Mouse (Mus musculus) forebrain, embryonic 15.5 days (tissue): Measurements from ENCODE around the gene Ddah1. TPM values are rescaled to one million over a fixed set of nuclear protein-coding genes. Genes with fewer than 3 reads are reported as not detected.

Source experiments
- ATAC-seq: fragments of 200-750 bp; cut with Nextera tagmentation; replicated peaks from 2 replicates; pipeline ENCODE4 v1.8.0; 2017; ENCODE audit warnings: mild to moderate bottlenecking, moderate TSS enrichment, moderate library complexity
- H3K27ac ChIP-seq: fragments of 300-500 bp; sonication (generic); replicated peaks from 2 replicates; pipeline ENCODE4 v1.5.1; 2015; ENCODE audit warnings: mild to moderate bottlenecking, inconsistent platforms
- H3K27me3 ChIP-seq: fragments of 300-500 bp; sonication (generic); 2 replicates; pipeline ENCODE4 v1.6.1; 2015; ENCODE audit warnings: inconsistent platforms
- H3K36me3 ChIP-seq: fragments of 300-500 bp; sonication (generic); 2 replicates; pipeline ENCODE4 v1.6.1; 2015; ENCODE audit warnings: mild to moderate bottlenecking, inconsistent platforms
- H3K4me1 ChIP-seq: fragments of 300-500 bp; sonication (generic); 2 replicates; pipeline ENCODE4 v1.6.1; 2015; ENCODE audit warnings: inconsistent platforms
- H3K4me2 ChIP-seq: fragments of 300-500 bp; sonication (generic); replicated peaks from 2 replicates; pipeline ENCODE4 v1.6.1; 2015; ENCODE audit warnings: mild to moderate bottlenecking, inconsistent platforms
- H3K4me3 ChIP-seq: fragments of 300-500 bp; sonication (generic); 2 replicates; pipeline ENCODE4 v1.5.1; 2015; ENCODE audit warnings: mild to moderate bottlenecking, inconsistent platforms
- H3K9ac ChIP-seq: fragments of 300-500 bp; sonication (generic); replicated peaks from 2 replicates; pipeline ENCODE4 v1.6.1; 2015; ENCODE audit warnings: mild to moderate bottlenecking, inconsistent platforms
- H3K9me3 ChIP-seq: fragments of 300-500 bp; sonication (generic); 2 replicates; pipeline ENCODE4 v1.6.1; 2016; ENCODE audit warnings: inconsistent platforms
- whole genome bisulfite sequencing: fragments of 180-500 bp; shearing (Covaris S2); methylation state at CpG from one replicate; pipeline ENCODE4 v1.1.7; 2015; ENCODE audit warnings: mixed read lengths; 5-methylcytosine and 5-hydroxymethylcytosine counted together
- polyA plus RNA-seq: library from polyadenylated mRNA; unstranded; fragments of >200 nt; fragmentation: Nextera tagmentation; extraction: Ambion mirVana; gene quantifications from 2 replicates; pipeline ENCODE4 v1.2.1, GENCODE M21; 2015

Ddah1 gene
- polyA plus RNA-seq, 1 experiment from 2014 or later = 162 TPM

- no peak overlapping the region for H3K27ac ChIP-seq
- H3K27me3 ChIP-seq = no peaks in the 10 kb centered on the region
- no peaks in the 10 kb centered on the region for H3K36me3 ChIP-seq
- H3K4me3 ChIP-seq = no peak overlapping the region
- WGBS = 32% methylated on average over 5 of the region's 5 CpGs
- H3K9me3 ChIP-seq = no peaks in the 10 kb centered on the region
- H3K4me1 ChIP-seq = peaks cover 17% of the 10 kb centered on the region
- no peak for ATAC-seq
- H3K4me2 ChIP-seq = no peak overlapping the region
- H3K9ac ChIP-seq = no peak overlapping the region
Measured at GRCm38 (mm10) chr3:145852041-145852440, 93.6 kb downstream of the Ddah1 start.

DNA sequence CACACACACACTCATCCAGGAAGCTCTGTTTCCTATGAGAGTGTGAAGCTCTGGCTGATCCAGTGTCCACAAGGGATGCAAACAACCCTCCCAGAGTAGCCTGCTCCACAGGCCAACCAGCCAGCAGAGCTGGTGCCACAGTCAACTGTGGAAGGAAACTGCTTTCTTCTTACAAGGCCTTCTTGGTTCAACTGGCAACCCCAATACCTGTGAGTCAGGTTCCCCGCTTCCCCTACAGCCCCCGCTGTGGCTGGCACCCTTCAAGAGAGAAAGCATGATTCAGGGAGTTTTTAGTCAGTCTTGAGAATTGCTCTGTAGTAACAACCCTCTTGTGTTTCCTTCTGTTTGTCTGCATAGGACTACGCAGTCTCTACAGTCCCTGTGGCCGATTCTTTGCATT lies 94.3 kb downstream of the Ddah1 start:
- Histone ChIP-seq H3K9ac (no peak overlapping the region), H3K27ac (peak overlapping the region; percentile 37), H3K36me3 (peaks cover 3% of the 10 kb centered on the region; the same call in 1 of the 2 replicates), H3K27me3 (no peaks in the 10 kb centered on the region), H3K9me3 (no peaks in the 10 kb centered on the region), H3K4me2 (no peak overlapping the region), H3K4me3 (no peak overlapping the region), H3K4me1 (peaks cover 17% of the 10 kb centered on the region)
- 94% methylated on average over 4 of the region's 4 CpGs for WGBS
- no peak for ATAC-seq

- Histone ChIP-seq H3K9ac (no peak overlapping the region), H3K4me1 (peaks cover 17% of the 10 kb centered on the region), H3K27me3 (no peaks in the 10 kb centered on the region), H3K36me3 (peaks cover 3% of the 10 kb centered on the region; the same call in 1 of the 2 replicates), H3K4me2 (no peak overlapping the region), H3K4me3 (no peak overlapping the region), H3K27ac (no peak overlapping the region), H3K9me3 (no peaks in the 10 kb centered on the region)
- no peak for ATAC-seq
- 91% methylated on average over 4 of the region's 4 CpGs for WGBS
Measured at GRCm38 (mm10) chr3:145853713-145854112, 95.2 kb downstream of the Ddah1 start.

GRCm38 (mm10) chr3:145854427-145854826 lies 96.0 kb downstream of the Ddah1 start:
- Histone ChIP-seq H3K4me2 (no peak overlapping the region), H3K36me3 (peaks cover 3% of the 10 kb centered on the region; the same call in 1 of the 2 replicates), H3K9me3 (no peaks in the 10 kb centered on the region), H3K9ac (no peak overlapping the region), H3K4me1 (peaks cover 17% of the 10 kb centered on the region), H3K4me3 (no peak overlapping the region), H3K27ac (peak overlapping the region; percentile 29; the same call in 1 of the 2 replicates), H3K27me3 (no peaks in the 10 kb centered on the region)
- 0 out of 2 replicates have a peak, but pooled peaks have one; percentile 42 for ATAC-seq
- 43% methylated on average over 5 of the region's 5 CpGs for WGBS

- Histone ChIP-seq H3K27ac (no peak overlapping the region), H3K4me2 (no peak overlapping the region), H3K36me3 (peaks cover 3% of the 10 kb centered on the region; the same call in 1 of the 2 replicates), H3K9me3 (no peaks in the 10 kb centered on the region), H3K4me3 (no peak overlapping the region), H3K27me3 (no peaks in the 10 kb centered on the region), H3K9ac (no peak overlapping the region), H3K4me1 (peaks cover 17% of the 10 kb centered on the region)
- WGBS = 93% methylated on average over 6 of the region's 6 CpGs
- no peak for ATAC-seq
Measured at GRCm38 (mm10) chr3:145855299-145855698, 96.8 kb downstream of the Ddah1 start.

GRCm38 (mm10) chr3:145858388-145858787 lies 99.9 kb downstream of the Ddah1 start:
- Histone ChIP-seq H3K27me3 (no peaks in the 10 kb centered on the region), H3K9ac (no peak overlapping the region), H3K27ac (no peak overlapping the region), H3K9me3 (no peaks in the 10 kb centered on the region), H3K4me1 (0 out of 2 replicates have a peak, but pooled peaks cover 4% of the 10 kb centered on the region), H3K4me2 (no peak overlapping the region), H3K36me3 (peaks cover 3% of the 10 kb centered on the region; the same call in 1 of the 2 replicates), H3K4me3 (no peak overlapping the region)
- WGBS = 94% methylated on average over 5 of the region's 5 CpGs
- ATAC-seq = no peak

- H3K9ac ChIP-seq = no peak overlapping the region
- ATAC-seq = no peak
- no peak overlapping the region for H3K27ac ChIP-seq
- peaks cover under 1% of the 10 kb centered on the region; the same call in 1 of the 2 replicates for H3K36me3 ChIP-seq
- H3K4me1 ChIP-seq = peaks cover 8% of the 10 kb centered on the region
- H3K27me3 ChIP-seq = no peaks in the 10 kb centered on the region
- no peak overlapping the region for H3K4me2 ChIP-seq
- 85% methylated on average over 4 of the region's 4 CpGs for WGBS
- no peaks in the 10 kb centered on the region for H3K9me3 ChIP-seq
- H3K4me3 ChIP-seq = no peak overlapping the region
Measured at GRCm38 (mm10) chr3:145862521-145862920, 104.0 kb downstream of the Ddah1 start.

DNA sequence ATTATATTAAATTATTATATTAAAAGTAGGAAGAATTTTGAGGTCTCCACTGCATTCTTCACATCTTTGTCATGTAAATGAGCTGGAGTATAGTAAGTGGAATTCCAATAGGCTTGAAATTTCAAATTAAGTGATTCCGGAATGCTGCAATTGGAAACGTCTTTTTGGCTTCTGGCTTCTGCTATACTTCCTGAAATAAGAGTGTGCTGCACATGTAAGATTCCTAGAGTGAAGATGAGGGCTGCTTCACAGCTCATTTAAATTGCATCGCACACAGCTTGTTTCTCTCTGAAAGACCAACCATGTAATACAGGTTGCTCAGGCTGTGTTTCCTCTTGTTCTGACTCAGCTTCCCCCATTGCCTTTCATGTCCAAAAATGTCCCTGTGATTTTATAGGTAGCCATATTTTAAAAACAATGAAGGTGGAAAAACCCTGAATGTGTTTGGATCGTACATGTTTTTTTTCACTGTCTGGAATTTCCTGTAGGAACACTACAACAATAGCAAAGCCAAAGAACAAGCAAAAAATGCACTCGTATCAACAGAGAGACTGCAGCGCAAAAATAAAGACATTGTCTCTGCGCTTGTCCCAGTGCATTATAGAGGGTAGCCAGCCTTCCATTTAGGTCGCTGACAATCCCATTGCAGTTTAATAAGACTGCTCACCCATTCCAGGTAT lies 105.7 kb downstream of the Ddah1 start:
- Histone ChIP-seq H3K36me3 (no peaks in the 10 kb centered on the region), H3K27ac (peak overlapping the region; percentile 12; the same call in 1 of the 2 replicates), H3K4me2 (no peak overlapping the region), H3K4me1 (peaks cover 8% of the 10 kb centered on the region), H3K4me3 (no peak overlapping the region), H3K9me3 (no peaks in the 10 kb centered on the region), H3K9ac (no peak overlapping the region), H3K27me3 (no peaks in the 10 kb centered on the region)
- WGBS = 59% methylated on average over 8 of the region's 8 CpGs
- no peak for ATAC-seq

- Histone ChIP-seq H3K27ac (peak overlapping the region; percentile 12; the same call in 1 of the 2 replicates), H3K4me3 (no peak overlapping the region), H3K9ac (no peak overlapping the region), H3K9me3 (no peaks in the 10 kb centered on the region), H3K4me2 (no peak overlapping the region), H3K4me1 (peaks cover 8% of the 10 kb centered on the region), H3K27me3 (no peaks in the 10 kb centered on the region), H3K36me3 (no peaks in the 10 kb centered on the region)
- 75% methylated on average over 7 of the region's 10 CpGs for WGBS
- ATAC-seq = peak; percentile 67; the same call in 1 of the 2 replicates
Measured at GRCm38 (mm10) chr3:145864713-145865233, 106.3 kb downstream of the Ddah1 start.

DNA sequence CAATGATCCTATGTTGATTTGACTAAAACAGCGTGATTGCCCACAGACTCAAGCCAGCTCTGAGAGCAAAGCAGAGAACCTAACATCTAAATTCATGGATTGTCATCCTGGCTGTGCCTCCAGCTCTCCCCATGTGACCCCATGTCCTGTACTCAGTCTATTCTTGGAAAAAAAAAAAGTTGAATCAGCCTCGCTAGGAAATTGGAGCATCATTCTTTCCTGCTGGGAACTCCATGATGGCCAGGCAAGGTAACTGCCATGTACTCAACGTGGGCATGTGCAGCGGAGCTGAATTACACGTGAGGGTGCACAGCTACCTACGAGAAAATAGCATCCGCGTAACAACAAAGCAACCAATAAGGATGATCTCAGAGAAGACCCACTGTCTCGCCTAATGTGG lies 114.2 kb downstream of the Ddah1 start:
- H3K27ac ChIP-seq = no peak overlapping the region
- H3K4me1 ChIP-seq = no peaks in the 10 kb centered on the region
- H3K9me3 ChIP-seq = no peaks in the 10 kb centered on the region
- H3K4me3 ChIP-seq = no peak overlapping the region
- no peaks in the 10 kb centered on the region for H3K27me3 ChIP-seq
- no peak overlapping the region for H3K4me2 ChIP-seq
- H3K9ac ChIP-seq = no peak overlapping the region
- no peak for ATAC-seq
- H3K36me3 ChIP-seq = no peaks in the 10 kb centered on the region
- 91% methylated on average over 9 of the region's 9 CpGs for WGBS

- no peak overlapping the region for H3K4me3 ChIP-seq
- no peaks in the 10 kb centered on the region for H3K27me3 ChIP-seq
- no peak overlapping the region for H3K9ac ChIP-seq
- no peaks in the 10 kb centered on the region for H3K36me3 ChIP-seq
- 88% methylated on average over 1 of the region's 1 CpGs for WGBS
- no peak for ATAC-seq
- no peaks in the 10 kb centered on the region for H3K9me3 ChIP-seq
- H3K27ac ChIP-seq = no peak overlapping the region
- H3K4me1 ChIP-seq = no peaks in the 10 kb centered on the region
- no peak overlapping the region for H3K4me2 ChIP-seq
Measured at GRCm38 (mm10) chr3:145873271-145873670, 114.8 kb downstream of the Ddah1 start.

GRCm38 (mm10) chr3:145874126-145874525 lies 115.7 kb downstream of the Ddah1 start:
- no peaks in the 10 kb centered on the region for H3K4me1 ChIP-seq
- 94% methylated on average over 4 of the region's 4 CpGs for WGBS
- H3K9ac ChIP-seq = no peak overlapping the region
- H3K27ac ChIP-seq = no peak overlapping the region
- no peak for ATAC-seq
- H3K36me3 ChIP-seq = no peaks in the 10 kb centered on the region
- no peak overlapping the region for H3K4me3 ChIP-seq
- no peaks in the 10 kb centered on the region for H3K27me3 ChIP-seq
- no peak overlapping the region for H3K4me2 ChIP-seq
- H3K9me3 ChIP-seq = no peaks in the 10 kb centered on the region
